Mouse (Mus musculus) embryonic fibroblast, embryonic 13.5 days (primary cell): ENCODE measurements around the gene Plcd4. TPM values are rescaled to one million over a fixed set of nuclear protein-coding genes. Genes with fewer than 3 reads are reported as not detected.

Experiments
- H3K27ac ChIP-seq: 2 replicates; pipeline ENCODE4 v1.5.1; 2012; ENCODE audit warnings: low read length, control low read depth, inconsistent platforms; ENCODE audit not compliant: insufficient read depth
- H3K4me1 ChIP-seq: 2 replicates; pipeline ENCODE4 v1.6.1; 2011; ENCODE audit warnings: low read length; ENCODE audit not compliant: control insufficient read depth, insufficient read depth
- H3K4me3 ChIP-seq: 2 replicates; pipeline ENCODE4 v1.5.1; 2011; ENCODE audit warnings: mild to moderate bottlenecking, control low read depth, low read length; ENCODE audit not compliant: insufficient read depth
- CTCF ChIP-seq: IDR thresholded peaks from 2 replicates; pipeline ENCODE4 v1.5.1; 2011; ENCODE audit warnings: mild to moderate bottlenecking, control low read depth, low read length, moderate library complexity, borderline replicate concordance; ENCODE audit not compliant: insufficient read depth
- POLR2A ChIP-seq: IDR thresholded peaks from 2 replicates; pipeline ENCODE4 v1.6.1; 2011; ENCODE audit warnings: low read depth, mild to moderate bottlenecking, control low read depth, low read length, moderate library complexity
- polyA plus RNA-seq: library from polyadenylated mRNA; stranded (reverse); fragments of >200 nt; gene quantifications from 2 replicates; pipeline ENCODE4 v1.2.4, GENCODE M21; 2011; ENCODE audit warnings: low read depth; ENCODE audit not compliant: missing spikeins, insufficient read length

Plcd4 gene
- polyA plus RNA-seq, 1 experiment = 1.8 TPM

GRCm38 (mm10) chr1:74587773-74588445, 45.2 kb downstream of the Plcd4 start, which contains the start of the genes Zfp142 and Bcs1l:
Zfp142 (minus strand) TSS chr1:74588246.
Bcs1l (plus strand) TSS chr1:74588289.
- Histone ChIP-seq H3K4me3 (peak within 1 kb of the TSS; percentile 69), H3K27ac (peak within 1 kb of the TSS; percentile 29), H3K4me1 (peaks cover 8% of the 10 kb centered on the region; the same call in 1 of the 2 replicates)
- no peak for TF ChIP-seq CTCF
- peak; percentile 66 for TF ChIP-seq POLR2A

- TF ChIP-seq POLR2A (no peak), CTCF (no peak)
- Histone ChIP-seq H3K4me1 (no peaks in the 10 kb centered on the region), H3K4me3 (no peak overlapping the region), H3K27ac (no peak overlapping the region)
Observed at GRCm38 (mm10) chr1:74594434-74594833, 51.7 kb downstream of the Plcd4 start.

DNA sequence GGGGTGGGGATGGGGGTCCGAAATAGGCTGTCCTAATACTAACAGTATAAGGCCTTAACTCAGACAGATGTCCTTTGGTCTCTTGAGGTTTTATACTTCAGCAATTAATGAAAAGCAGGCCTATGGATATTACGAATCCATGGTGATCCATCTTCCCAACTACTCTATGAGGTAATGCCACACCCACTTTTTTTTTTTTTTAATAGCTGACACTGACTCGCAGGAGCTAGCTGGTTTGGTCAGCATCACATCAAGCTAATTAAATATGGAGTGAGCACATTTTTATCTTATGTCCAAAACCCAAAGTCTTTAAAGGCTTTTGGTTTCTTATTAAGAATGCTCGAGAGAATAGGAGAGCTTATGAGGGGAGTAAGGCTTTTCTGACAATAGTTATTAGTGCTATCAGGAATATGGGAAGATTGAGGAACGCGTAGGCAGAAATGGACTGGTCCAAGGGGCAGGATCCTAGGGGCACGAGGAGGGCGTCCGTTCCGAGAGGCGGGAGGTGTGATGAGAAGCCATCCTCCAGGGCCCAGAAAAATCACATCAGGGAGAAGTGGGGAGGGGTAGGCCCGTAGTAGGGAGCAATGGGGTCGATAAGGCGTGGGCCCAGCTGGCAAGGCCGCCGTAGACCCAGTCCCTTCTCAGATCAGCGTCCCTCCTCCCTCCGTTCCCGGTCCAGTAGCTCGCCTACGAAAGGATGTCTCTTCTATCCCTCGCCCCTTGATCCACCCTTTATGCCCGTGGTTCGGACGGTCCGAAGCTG, 58.0 kb downstream of the Plcd4 start:
- no peak overlapping the region; the same call in 1 of the 2 replicates for H3K27ac ChIP-seq
- H3K4me3 ChIP-seq = peak overlapping the region; percentile 72
- H3K4me1 ChIP-seq = no peaks in the 10 kb centered on the region; the same call in 1 of the 2 replicates
- TF ChIP-seq POLR2A = no peak
- TF ChIP-seq CTCF = no peak

DNA sequence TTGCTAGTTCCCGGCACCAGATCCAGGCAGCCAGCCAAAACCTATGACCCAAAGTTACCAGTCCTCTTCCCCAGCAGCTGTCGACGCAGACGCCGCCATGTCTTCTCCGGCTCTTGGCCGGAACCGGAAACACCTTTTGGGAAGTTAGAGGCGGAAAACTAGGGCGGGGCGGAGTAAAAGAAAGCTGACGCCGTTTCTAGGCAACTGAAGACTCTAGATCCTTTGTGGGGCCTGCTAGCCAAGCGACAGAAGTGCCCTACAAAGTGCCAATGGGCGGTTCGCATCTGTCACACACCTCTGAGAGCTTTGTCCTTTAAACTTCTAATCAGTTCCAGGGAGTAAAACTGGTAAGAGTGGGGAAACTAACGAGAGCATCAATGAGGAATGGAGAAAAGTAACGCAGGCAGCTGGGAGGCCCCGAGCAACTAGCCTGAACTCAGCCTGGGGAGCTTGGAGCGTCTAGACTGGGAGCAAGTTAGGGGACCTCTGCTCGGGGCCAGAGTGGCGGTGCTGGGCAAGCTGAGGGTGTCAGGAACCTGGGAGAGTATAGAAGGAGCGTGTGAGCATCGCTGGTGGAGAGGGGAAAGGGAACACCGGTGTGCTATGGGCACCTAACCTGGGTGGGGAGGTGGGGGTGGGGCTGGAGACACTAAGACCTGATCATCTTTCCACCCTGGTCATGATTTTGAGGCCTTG, 58.7 kb downstream of the Plcd4 start, which contains the start of the genes Rnf25 and Stk36:
Gene Rnf25 (minus strand): TSS at position 131 of the 696 bp plus-strand sequence.
Gene Stk36 (plus strand): TSS at position 179 of the 696 bp plus-strand sequence.
- TF ChIP-seq CTCF (no peak), POLR2A (peak; percentile 98)
- H3K27ac ChIP-seq = no peak within 1 kb of the TSS; the same call in 1 of the 2 replicates
- H3K4me1 ChIP-seq = no peaks in the 10 kb centered on the region; the same call in 1 of the 2 replicates
- H3K4me3 ChIP-seq = peak within 1 kb of the TSS; percentile 72

Other genes with a start within 250 kb of the Plcd4 start
- gene Tmbim1, start 237.3 kb upstream of the Plcd4 start, polyA plus RNA-seq = 88.6 and 115 TPM in 2 replicates
- gene Catip, start 180.8 kb upstream of the Plcd4 start, polyA plus RNA-seq = 3.6 and 3.7 TPM in 2 replicates
- gene Slc11a1, start 167.7 kb upstream of the Plcd4 start, polyA plus RNA-seq = 1.1 TPM in 1 of 2 replicates, not detected in the other
- 58.6 and 78.6 TPM in 2 replicates for gene Ctdsp1, start 151.4 kb upstream of the Plcd4 start, polyA plus RNA-seq
- not detected in 2 replicates for gene Vil1, start 133.5 kb upstream of the Plcd4 start, polyA plus RNA-seq
- gene Cnot9, start 36.8 kb upstream of the Plcd4 start, polyA plus RNA-seq = 50.7 and 51.9 TPM in 2 replicates
- 15.8 and 21.0 TPM in 2 replicates for gene Usp37, start 1.4 kb downstream of the Plcd4 start, polyA plus RNA-seq
- gene Zfp142, start 45.4 kb downstream of the Plcd4 start, polyA plus RNA-seq = 12.6 and 15.1 TPM in 2 replicates
- 14.5 and 16.8 TPM in 2 replicates for gene Bcs1l, start 45.4 kb downstream of the Plcd4 start, polyA plus RNA-seq
- gene Rnf25, start 58.5 kb downstream of the Plcd4 start, polyA plus RNA-seq = 50.6 and 56.1 TPM in 2 replicates
- gene Stk36, start 58.6 kb downstream of the Plcd4 start, polyA plus RNA-seq = 4.4 and 7.0 TPM in 2 replicates
- 29.4 and 42.5 TPM in 2 replicates for gene Ttll4, start 118.9 kb downstream of the Plcd4 start, polyA plus RNA-seq
- 0.51 and 2.1 TPM in 2 replicates for gene Cyp27a1, start 170.7 kb downstream of the Plcd4 start, polyA plus RNA-seq
- gene Prkag3, start 206.3 kb downstream of the Plcd4 start, polyA plus RNA-seq = 0.26 and 0.32 TPM in 2 replicates
- gene Wnt6, start 229.0 kb downstream of the Plcd4 start, polyA plus RNA-seq = not detected in 2 replicates
- gene Wnt10a, start 248.6 kb downstream of the Plcd4 start, polyA plus RNA-seq = 1.8 and 2.7 TPM in 2 replicates